Mouse (Mus musculus): Measurements from ENCODE around the gene Olfr557. TPM values are rescaled to one million over a fixed set of nuclear protein-coding genes. Genes with fewer than 3 reads are reported as not detected.

The Olfr557 gene
- polyA plus RNA-seq (2012): not detected in 2 replicates

DNA sequence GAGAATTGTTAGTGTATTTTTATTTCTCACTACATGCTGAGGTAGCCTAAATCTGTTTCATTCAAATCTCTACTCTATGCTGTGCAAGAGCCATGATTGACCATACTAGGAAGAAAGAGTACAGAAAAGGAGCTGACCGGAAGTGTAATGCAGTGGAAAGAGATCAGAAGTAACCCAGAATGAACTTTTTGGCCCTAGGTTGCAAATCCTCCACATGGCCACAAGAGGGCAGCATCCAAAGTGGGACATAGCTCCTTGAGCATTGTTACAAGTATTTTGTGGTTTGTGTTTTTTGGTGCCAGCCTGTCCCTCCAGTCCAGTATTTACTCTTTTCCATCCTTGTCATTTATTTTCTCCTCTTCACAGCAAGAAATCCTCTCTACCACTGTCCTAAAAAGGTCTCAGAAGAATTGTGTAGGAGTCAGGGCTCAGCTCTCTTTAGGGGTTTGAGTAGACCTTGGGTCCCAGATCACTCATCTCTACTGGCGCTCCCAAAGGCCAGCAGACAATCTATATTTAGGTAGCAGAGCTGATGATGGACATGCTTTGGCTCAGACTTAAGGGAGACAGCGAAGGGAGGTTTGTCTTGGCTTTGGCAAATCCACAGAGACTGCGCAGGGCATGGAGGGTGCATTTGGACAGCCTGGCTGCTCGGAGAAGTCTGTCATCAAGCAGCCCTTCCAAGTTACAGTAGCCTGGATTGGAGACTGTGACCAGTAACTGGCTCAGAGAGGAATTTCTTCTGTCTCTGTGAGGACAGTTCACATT lies at the start of gene Olfr557:
Gene Olfr557 (plus strand): TSS at position 553 of the 768 bp plus-strand sequence.
- TF ChIP-seq GATA1 (IDR thresholded peaks at IDR 0.05; ENCODE audit: low read length): no peak

DNA sequence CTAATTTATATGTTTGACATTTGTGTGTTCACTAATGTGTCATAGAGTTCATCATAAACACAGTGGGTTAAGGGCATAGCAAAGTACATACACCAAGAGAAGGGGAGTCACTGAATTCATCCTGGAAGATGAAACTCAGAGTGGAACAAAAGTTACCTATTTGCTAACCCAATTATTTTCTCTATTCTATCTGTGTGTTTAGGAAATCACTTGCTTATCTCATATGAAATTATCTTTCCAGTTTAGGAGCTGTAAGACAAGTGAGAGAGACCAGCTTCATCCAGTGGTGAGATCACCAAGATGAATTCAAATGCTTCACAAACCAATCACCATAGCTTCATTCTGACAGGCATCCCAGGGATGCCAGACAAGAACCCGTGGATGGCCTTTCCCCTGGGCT lies 37.2 kb upstream of the Olfr557 start, which contains the start of gene Olfr555:
Gene Olfr555 (plus strand): TSS at position 301 of the 400 bp plus-strand sequence.
- TF ChIP-seq GATA1 (IDR thresholded peaks at IDR 0.05; ENCODE audit: low read length): no peak

DNA sequence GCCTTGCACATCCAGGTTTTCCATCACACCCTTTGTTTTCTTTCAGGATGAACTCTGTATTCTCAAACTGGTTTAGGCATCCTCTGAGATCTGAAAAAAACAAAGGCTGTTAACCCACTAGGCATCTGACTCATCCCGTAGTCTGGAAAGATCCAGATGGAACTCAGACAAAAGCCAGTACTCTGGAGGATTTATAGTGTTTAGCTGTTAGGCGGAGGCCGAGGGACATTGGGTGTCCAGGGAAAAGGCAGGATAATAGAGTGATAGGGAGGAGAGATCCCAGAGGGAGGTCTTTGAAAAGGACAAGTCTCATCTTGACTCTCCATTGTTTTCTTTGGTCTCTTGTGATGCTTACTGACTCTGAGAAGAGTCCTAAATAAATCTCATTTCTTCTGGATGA lies 31.1 kb upstream of the Olfr557 start, which contains the start of gene Olfr556:
Gene Olfr556 (plus strand): TSS at position 301 of the 400 bp plus-strand sequence.
- no peak for TF ChIP-seq GATA1 (IDR thresholded peaks at IDR 0.05; ENCODE audit: low read length)

GRCm38 (mm10) chr7:102665378-102665777 lies 30.3 kb upstream of the Olfr557 start:
- TF ChIP-seq GATA1 (IDR thresholded peaks at IDR 0.05; ENCODE audit: low read length): no peak

DNA sequence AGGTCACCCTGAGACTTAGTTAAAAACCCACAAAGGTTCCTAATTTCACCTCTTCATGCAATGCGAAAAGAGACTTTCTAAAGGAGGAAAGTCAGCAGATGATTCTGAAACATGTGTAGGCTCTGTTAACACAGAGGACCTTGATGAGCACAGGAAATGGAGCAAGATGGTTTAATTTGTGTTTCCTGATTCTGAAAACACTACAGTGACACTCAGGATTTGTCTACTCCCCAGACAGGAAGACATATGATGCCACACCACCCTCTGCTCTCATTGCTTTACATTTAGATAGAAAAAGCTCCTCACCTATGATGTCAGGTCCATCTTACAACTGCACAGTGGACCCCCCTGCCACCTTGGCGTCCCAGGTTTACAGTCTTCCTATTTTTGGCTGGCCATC lies 19.5 kb upstream of the Olfr557 start:
- TF ChIP-seq GATA1 (IDR thresholded peaks at IDR 0.05; ENCODE audit: low read length): no peak

GRCm38 (mm10) chr7:102681916-102682315 lies 13.8 kb upstream of the Olfr557 start:
- TF ChIP-seq GATA1 (IDR thresholded peaks at IDR 0.05; ENCODE audit: low read length): no peak

DNA sequence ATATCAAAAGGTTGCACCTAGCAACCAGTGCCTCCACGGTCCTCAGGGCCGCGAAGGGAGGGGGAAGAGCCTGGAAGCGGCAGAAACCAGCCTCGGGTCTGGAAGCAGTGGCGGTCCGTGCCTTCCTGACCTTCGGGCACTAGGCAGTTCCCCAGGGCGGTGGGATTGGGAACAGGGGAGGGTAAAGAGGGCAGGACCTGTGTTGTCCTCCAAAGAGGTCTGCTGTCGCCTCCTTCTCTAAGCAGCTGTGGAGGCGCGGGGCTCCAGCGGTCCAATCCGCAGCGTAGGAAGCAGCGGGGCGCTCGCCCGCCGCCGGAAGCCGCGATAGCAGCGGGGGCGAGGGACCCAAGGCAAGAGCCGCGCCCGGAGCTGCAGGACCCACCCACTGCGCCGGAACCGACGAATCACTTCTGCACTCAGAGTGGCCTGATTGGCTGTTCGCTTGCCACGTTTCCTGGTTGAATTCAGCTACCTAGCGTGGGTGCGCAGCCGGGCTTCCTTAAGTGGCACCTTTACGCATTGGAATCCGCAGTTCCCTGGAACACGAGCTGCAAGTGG lies 8.7 kb upstream of the Olfr557 start, which contains the start of gene Trim68:
Gene Trim68 (minus strand): TSS at position 384 of the 558 bp plus-strand sequence.
- no peak for TF ChIP-seq GATA1 (IDR thresholded peaks at IDR 0.05; ENCODE audit: low read length)

DNA sequence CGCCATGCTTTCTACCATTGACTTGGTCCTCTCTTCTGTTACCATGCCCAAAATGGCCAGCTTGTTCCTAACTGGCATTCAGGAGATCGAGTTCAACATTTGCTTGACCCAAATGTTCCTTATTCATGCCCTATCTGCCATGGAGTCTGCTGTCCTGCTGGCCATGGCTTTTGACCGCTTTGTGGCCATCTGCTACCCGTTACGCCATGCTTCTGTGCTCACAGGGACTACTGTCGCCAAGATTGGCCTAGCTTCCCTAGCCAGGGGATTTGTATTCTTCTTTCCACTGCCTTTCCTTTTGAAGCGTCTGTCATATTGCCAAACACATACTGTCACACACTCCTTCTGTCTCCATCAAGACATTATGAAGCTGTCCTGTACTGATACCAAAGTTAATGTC lies 2.8 kb downstream of the Olfr557 start:
- no peak for TF ChIP-seq GATA1 (IDR thresholded peaks at IDR 0.05; ENCODE audit: low read length)

DNA sequence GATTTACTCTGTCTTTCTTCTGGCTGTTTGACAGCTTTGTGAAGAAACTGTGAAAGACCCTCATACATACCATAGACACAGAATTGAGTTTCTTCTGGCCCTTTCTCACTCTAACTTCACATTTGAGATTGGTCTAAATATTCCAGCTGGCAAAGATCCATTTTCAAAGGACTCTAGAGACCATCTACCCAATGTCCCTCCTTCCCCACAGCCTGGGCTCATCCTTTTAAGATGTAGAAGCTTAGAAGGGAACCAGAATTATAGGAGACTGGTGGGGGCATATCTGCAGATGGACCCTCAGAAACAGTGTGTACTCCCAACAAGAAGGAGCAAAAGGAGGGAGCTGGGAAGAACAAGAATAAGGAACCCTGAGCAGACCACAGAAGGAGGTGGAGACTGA lies 6.2 kb downstream of the Olfr557 start, which contains the start of gene Olfr558:
Gene Olfr558 (plus strand): TSS at position 301 of the 400 bp plus-strand sequence.
- TF ChIP-seq GATA1 (IDR thresholded peaks at IDR 0.05; ENCODE audit: low read length): no peak

DNA sequence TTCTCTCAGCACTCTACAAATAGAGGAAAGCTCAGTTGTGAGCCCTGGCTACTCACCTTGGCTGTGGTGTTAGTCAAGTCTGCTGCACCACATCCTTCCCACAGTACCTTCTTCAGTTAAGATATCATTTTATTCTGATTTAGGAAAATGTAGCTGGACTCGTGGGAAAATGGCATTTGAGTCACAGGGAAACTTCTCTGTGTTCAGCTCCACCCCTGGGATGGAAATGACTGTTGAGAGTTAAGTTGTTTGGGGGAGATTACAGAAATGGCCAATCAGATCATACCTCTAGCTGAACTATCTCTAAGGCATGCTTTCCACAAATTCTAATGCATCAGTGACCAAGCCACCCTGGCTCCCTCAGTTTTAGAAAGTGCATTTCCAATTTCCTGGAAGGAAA lies 23.3 kb downstream of the Olfr557 start, which contains the start of gene Olfr33:
Gene Olfr33 (minus strand): TSS at position 101 of the 400 bp plus-strand sequence.
- TF ChIP-seq GATA1 (IDR thresholded peaks at IDR 0.05; ENCODE audit: low read length): no peak

- no peak for TF ChIP-seq GATA1 (IDR thresholded peaks at IDR 0.05; ENCODE audit: low read length)
Measured at GRCm38 (mm10) chr7:102727391-102727790, 31.7 kb downstream of the Olfr557 start, which contains the start of gene Olfr559. Gene Olfr559, minus strand, starts transcription at chr7:102727491.

GRCm38 (mm10) chr7:102733793-102734192 lies 38.1 kb downstream of the Olfr557 start:
- TF ChIP-seq GATA1 (IDR thresholded peaks at IDR 0.05; ENCODE audit: low read length): no peak

- no peak for TF ChIP-seq GATA1 (IDR thresholded peaks at IDR 0.05; ENCODE audit: low read length)
Measured at GRCm38 (mm10) chr7:102737705-102738104, 42.0 kb downstream of the Olfr557 start.

Other genes with a start within 250 kb of the Olfr557 start
- gene Olfr543, start 214.2 kb upstream of the Olfr557 start, polyA plus RNA-seq (2012): not detected in 2 replicates
- gene Olfr544, start 207.6 kb upstream of the Olfr557 start, polyA plus RNA-seq (2012): not detected in 2 replicates
- gene Olfr545, start 196.3 kb upstream of the Olfr557 start, polyA plus RNA-seq (2012): not detected in 2 replicates
- not detected in 2 replicates for gene Olfr547, start 161.2 kb upstream of the Olfr557 start, polyA plus RNA-seq (2012)
- not detected in 2 replicates for gene Olfr548-ps1, start 155.0 kb upstream of the Olfr557 start, polyA plus RNA-seq (2012)
- not detected in 2 replicates for gene Olfr549, start 146.0 kb upstream of the Olfr557 start, polyA plus RNA-seq (2012)
- 2.4 and 5.2 TPM in 2 replicates for gene Trim21, start 130.4 kb upstream of the Olfr557 start, polyA plus RNA-seq (2012)
- gene Olfr550, start 124.5 kb upstream of the Olfr557 start, polyA plus RNA-seq (2012): not detected in 2 replicates
- not detected in 2 replicates for gene Olfr551, start 104.0 kb upstream of the Olfr557 start, polyA plus RNA-seq (2012)
- gene Olfr552, start 98.1 kb upstream of the Olfr557 start, polyA plus RNA-seq (2012): not detected in 2 replicates
- gene Olfr553, start 77.7 kb upstream of the Olfr557 start, polyA plus RNA-seq (2012): not detected in 2 replicates
- not detected in 2 replicates for gene Olfr554, start 57.5 kb upstream of the Olfr557 start, polyA plus RNA-seq (2012)
- gene Olfr555, start 37.1 kb upstream of the Olfr557 start, polyA plus RNA-seq (2012): not detected in 2 replicates
- gene Olfr556, start 31.0 kb upstream of the Olfr557 start, polyA plus RNA-seq (2012): not detected in 2 replicates
- gene Trim68, start 8.6 kb upstream of the Olfr557 start, polyA plus RNA-seq (2012): 1.8 and 1.9 TPM in 2 replicates
- gene Olfr558, start 6.3 kb downstream of the Olfr557 start, polyA plus RNA-seq (2012): not detected in 2 replicates
- gene Olfr33, start 23.2 kb downstream of the Olfr557 start, polyA plus RNA-seq (2012): not detected in 2 replicates
- gene Olfr559, start 31.6 kb downstream of the Olfr557 start, polyA plus RNA-seq (2012): not detected in 2 replicates
- gene Olfr560, start 63.5 kb downstream of the Olfr557 start, polyA plus RNA-seq (2012): not detected in 2 replicates
- gene Olfr78, start 63.6 kb downstream of the Olfr557 start, polyA plus RNA-seq (2012): not detected in 2 replicates
- gene Olfr561, start 75.3 kb downstream of the Olfr557 start, polyA plus RNA-seq (2012): not detected in 2 replicates
- gene Olfr564, start 107.6 kb downstream of the Olfr557 start, polyA plus RNA-seq (2012): not detected in 2 replicates
- not detected in 2 replicates for gene Olfr566, start 162.9 kb downstream of the Olfr557 start, polyA plus RNA-seq (2012)
- gene Olfr568, start 181.2 kb downstream of the Olfr557 start, polyA plus RNA-seq (2012): not detected in 2 replicates
- gene Olfr569, start 195.0 kb downstream of the Olfr557 start, polyA plus RNA-seq (2012): not detected in 2 replicates
- not detected in 2 replicates for gene Olfr570, start 198.7 kb downstream of the Olfr557 start, polyA plus RNA-seq (2012)
- gene Olfr571, start 221.6 kb downstream of the Olfr557 start, polyA plus RNA-seq (2012): not detected in 2 replicates
- gene Olfr572, start 228.5 kb downstream of the Olfr557 start, polyA plus RNA-seq (2012): not detected in 2 replicates
- gene Olfr573-ps1, start 246.7 kb downstream of the Olfr557 start, polyA plus RNA-seq (2012): not detected in 2 replicates

All from G1E-ER4 (cell line).